Mouse (Mus musculus): Measurements from ENCODE around the gene Tmem235.

Tmem235 gene

DNA sequence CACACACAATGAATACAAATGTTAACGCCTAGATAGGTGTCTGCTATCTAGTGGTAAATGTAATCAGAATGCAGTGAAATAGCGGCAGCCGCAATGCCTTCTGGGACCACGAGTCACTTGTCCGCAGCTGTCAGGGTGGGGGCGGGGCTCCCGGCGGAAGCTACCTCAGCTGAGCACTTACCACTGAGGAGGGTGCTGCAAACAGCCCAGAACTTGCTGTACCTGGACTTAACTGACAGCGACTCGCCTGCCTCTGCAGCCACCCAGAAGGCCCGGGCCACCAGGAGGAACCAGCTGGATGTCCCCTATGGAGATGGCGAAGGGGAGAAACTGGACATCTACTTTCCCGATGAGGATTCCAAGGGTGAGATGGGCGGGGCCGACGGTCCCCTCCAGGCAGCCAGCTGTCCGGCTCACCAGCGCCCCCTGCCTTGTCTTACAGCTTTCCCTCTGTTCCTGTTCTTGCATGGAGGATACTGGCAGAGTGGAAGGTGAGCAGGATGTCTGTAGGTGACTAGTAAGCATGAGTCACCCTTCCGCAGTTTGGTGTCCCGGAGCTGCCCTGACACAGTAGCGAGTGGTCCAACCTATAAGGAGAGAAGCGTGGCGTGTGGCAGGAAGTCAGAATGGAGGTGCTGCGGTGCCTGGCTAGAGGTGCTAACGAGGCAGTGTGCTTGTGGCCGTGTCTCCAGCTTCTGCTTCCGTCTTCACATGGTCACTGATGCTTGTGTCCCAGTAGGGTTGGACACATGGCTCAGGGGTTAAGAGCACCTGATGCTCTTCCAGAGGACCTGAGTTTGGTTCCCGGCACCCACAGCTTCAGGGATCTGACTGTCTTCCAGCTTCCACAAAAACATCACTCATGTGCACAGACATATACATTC lies 28.2 kb upstream of the Tmem235 start:
- DNase-seq (ENCODE audit: low read depth, low spot score) = peak; percentile 96

DNA sequence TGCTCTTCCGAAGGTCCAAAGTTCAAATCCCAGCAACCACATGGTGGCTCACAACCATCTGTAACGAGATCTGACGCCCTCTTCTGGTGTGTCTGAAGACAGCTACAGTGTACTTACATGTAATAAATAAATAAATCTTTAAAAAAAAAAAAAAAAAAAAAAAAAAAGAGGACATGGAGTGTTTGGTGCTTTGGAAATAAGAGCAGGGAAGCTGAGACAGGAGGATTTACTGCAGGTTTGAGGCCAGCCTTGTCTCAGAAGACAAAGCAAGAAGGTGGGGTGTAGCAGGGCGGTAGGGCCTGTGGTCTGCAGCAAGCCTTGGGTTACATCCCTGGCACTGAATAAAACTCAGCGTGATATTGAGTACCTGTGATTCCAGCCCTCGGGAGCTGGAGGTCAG lies 27.0 kb upstream of the Tmem235 start:
- DNase-seq (ENCODE audit: low read depth, low spot score) = peak; percentile 29

DNA sequence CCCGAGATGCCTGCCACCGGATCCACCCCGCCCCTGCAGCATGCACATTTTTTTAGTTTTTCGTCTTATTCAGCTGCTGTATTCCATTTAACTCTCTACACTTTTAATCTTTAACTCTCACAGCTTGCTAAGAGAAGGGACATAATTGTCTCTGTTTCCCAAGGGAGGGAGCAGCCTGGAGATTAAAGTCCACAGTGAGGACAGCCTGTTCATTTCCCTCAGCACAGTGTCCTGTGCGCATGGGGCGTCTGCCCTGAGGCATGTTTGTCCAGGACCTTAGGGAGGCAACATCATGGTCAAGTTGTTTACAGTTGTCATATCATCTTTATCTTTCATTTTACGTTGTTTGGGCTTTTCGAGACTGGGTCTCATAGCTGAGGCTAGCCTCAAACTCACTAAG lies 26.5 kb upstream of the Tmem235 start:
- DNase-seq (ENCODE audit: low read depth, low spot score) = no peak

DNA sequence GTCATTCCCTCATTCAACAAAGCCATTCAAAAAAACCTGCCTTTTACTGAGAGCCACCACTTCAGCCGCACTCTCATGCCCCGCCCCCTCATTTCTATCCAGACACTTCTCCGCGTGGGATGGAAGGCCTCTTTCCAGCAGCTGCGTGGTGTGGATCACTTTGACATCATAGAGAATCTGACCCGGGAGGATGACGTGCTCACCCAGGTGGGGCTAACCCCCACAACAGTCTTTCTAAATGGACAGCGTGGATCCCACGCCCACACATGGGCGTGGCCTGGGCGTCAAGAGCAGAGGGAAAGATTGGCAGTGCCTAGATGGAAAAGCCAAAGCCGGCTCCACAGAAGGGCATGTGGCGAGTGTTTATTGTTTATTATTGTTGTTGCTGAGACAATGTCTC lies 24.2 kb upstream of the Tmem235 start:
- peak; percentile 96 for DNase-seq (ENCODE audit: low read depth, low spot score)

DNA sequence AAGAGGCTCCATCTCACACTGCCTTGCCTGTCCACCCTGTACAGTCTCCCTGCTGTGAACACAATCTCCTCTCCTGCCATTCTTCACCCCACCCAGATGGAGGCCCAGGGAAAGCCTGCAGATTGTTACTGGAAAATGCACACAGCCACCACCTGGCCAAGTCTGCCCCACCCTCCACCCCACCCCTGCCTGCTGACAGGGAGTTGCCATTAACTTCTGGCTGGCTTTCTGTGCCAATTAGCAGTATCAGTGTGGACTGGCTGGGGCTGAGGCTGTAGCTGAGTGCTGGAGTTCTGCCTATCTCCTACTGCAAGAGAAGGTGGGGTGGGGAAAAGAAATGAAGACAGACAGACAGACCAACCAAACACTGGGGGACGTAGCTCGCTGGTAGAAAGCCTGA lies 22.0 kb upstream of the Tmem235 start:
- no peak for DNase-seq (ENCODE audit: low read depth, low spot score)

DNA sequence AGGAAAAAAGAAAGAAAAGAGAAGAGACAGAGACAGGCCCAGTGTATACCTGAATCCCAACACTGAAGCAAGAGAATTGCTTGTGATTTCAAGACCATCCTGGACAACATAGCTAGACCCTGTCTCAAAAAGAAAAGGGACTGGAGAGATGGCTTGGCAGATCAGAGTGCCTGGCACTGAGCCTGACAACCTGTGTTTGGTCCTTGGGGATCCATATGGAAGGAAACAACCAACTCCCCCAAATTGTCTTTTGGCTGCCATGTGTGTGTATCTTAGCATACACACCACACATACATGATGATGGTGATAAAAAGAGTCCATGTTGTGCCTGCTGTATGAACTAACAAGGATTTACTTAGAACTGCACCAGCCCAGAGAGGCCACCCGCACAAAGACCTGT lies 21.5 kb upstream of the Tmem235 start:
- no peak for DNase-seq (ENCODE audit: low read depth, low spot score)

DNA sequence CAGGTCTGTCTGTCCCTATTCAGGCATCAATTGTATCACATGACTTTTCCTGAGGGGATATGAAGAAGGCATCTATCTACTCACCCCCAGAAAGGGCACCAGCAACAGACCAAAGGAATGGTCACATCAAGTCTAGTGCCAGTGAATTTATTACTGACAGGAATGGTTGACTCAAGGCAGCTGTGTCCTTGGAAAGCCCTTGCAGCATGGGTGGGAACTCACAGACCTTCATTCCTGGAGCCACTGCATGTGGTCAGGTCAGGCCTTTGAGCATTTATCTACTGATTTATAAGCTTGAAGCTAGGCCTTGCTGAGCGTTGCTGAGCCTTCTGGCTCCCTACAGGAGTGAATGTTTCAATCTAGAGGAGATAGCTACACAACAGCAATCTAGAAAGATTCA lies 19.6 kb upstream of the Tmem235 start:
- no peak for DNase-seq (ENCODE audit: low read depth, low spot score)

DNA sequence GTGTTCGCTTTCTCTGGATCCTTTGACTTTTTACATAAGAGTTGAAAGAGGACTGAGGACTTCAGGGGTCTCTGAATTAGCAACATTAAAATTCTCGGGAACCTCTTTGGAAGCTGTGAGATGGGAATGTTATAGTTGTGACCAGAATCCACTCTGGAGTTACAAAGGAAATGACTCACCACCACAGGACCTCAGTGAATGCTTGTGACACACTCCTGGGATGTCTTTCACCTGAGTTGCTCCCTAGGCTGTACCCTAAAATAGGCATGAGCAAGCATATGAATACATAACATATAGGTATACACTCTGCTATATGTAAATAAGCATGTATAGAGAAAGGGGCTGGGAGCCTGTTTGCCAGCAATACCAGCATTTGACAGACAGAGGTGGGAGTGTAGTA lies 17.1 kb upstream of the Tmem235 start:
- DNase-seq (ENCODE audit: low read depth, low spot score) = no peak

DNA sequence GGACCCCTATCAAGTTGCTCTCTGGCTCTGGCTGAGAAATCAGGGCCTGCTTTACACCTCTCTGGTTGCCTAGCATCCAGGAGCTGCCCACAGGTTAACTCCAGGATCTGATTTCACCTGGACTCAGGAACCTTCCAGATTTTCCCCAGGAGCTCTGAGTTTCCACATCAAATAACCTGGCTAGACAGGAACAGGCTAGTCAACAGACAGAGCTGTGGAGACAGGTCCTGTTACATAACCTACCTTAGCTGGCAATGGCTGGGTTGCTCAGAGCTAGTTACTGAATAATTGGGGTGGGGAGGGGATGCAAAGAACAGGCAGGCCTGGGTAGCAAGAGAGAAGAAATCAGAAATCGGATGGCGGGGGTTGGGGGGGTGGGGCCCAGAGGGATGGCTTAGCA lies 15.6 kb upstream of the Tmem235 start:
- DNase-seq (ENCODE audit: low read depth, low spot score) = no peak

DNA sequence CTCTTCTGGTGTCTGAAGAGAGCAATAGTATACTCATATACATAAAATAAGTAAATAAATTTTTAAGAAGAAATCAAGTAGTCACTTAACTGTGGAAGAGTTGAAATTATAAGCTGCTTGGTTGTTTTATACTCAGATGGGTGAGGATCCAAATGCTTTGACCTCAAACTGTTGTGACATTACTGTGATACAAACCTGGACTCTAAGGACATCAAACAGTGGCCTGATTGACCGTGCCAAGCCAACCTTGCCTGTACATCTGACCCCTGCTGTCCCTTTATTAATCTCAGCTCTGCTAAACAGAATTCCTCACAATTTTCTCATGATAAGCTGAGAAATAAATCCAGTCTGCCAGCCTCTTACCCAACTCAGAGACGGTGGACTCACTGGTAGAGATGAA lies 14.9 kb upstream of the Tmem235 start:
- no peak for DNase-seq (ENCODE audit: low read depth, low spot score)

DNA sequence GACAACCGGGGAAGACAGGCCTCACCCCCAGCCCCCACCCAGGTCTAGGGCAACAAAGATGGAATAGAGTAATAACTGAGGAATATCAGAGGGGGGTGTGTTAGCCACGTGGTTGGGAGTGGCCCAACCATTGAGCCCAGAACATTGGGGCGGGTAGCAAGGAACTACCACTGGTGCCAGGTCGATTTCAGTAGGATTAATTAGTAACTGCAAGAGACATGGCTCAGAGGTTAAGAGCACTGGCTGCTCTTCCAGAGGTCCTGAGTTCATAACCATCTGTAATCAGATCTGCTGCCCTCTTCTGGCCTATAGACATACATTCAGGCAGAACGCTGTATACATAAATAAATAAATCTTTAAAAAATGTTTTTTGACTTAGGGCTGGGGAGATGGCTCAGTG lies 13.9 kb upstream of the Tmem235 start:
- peak; percentile 49 for DNase-seq (ENCODE audit: low read depth, low spot score)

DNA sequence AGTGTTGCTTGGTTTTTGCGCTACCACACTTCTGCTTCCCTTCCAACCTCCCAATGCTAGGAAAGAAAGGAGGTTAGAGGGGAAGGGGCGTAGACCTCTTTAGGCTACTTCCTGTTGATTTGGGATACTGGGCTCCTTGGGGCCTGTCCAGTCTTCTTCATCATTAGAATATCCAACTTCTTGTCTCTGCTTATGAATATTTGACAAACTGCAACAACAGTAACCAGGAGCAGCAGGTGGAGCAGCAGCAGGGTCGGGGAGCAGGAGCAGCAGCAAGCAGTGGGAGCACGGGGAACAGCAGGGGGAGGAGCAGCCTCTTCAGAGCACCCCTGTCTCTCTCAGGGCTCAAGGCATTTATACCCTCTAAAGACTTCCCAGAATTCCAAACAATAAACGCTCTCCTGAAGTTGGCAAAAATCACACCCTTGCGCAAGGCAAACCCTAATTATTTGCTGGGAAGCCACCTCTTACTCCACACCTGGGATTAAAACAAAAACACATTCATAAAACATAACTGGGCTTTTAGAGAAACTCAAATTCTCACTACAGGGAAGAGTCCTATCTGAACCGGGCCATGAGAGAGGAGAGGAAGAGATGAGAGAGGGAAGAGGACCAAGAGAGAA lies 12.8 kb upstream of the Tmem235 start:
- no peak for DNase-seq (ENCODE audit: low read depth, low spot score)

DNA sequence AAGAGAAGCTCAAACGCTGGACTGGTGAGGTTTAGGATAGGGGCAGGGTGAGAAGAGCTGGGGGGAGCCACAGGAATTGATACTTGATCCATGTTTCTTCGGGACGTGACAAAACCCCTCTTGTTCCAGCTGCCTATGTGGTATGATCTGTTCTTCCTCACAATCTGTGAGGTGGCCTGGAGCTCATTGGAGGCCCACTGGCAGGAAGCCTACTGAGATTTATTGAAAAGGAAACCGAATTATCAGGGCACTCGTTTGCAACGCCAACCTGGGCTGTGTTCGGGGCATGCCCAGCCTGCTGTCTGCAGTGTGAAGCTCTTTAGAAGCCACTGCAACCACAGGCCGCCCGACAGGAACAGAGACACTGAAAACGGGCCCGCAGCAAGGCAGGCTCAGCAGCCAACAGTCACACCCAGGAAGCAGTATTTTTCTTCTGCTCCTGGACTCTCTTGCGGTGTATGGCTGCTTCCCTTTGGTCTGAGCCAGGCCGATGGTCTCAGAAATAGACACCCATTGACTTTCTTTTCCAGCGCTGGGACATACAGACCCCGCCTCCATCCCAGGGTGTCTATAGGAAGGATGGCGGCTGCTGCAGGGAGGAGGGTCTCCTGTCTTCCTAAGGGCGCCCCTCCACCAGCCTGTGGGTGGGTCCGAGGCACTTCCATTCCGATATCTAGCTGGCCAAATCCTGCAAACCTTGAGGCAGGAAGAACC lies 12.1 kb upstream of the Tmem235 start:
- DNase-seq (ENCODE audit: low read depth, low spot score) = peak; percentile 92

DNA sequence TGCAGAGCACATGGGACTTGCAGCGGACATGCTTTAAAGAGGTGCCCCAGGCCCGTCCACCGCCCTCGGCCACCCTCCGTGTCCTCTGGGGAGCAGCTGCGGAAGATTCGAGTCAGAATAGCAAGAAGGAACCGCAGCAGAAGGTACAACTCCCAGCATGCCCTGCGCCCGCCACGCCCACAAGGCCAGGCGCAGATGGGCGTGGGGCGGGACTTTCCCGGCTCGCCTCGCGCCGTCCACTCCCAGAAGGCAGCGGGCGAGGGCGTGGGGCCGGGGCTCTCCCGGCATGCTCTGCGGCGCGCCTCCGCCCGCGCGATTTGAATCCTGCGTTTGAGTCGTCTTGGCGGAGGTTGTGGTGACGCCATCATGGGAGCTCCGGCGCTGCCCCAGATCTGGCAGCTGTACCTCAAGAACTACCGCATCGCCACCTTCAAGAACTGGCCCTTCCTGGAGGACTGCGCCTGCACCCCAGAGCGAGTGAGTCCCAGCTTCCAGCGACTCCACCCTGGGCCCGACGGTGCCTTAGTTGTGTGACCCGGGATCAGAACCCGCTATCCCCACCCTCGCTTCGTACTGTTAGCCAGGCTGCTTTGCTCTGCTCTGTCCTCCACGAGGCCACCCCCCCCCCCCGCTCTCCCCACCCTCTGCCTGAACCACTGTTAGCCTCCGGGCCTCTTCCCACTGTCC lies 11.4 kb upstream of the Tmem235 start, which contains the start of gene Birc5:
TSS of gene Birc5 (plus strand) at position 267 of the 687 bp plus-strand sequence.
- DNase-seq (ENCODE audit: low read depth, low spot score) = peak; percentile 97

DNA sequence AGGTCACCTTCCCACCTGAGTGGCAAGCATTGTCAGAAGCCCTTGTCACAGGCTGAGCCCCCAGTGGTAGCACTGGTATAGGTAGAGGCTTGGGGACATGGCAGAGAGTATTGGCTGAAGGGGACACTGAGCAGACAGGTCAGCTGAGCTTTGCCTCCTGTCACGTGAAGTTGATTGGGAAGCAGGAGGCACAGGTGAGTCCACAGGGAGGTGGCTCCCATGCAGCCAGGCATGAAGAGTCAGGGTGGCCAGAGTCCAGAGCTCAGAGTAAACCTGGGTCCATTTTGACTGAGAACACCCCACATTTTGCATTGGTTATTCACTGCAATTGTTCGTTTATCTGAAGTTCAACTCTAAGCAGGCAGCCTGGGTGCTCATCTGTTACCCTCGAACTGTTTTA lies 7.7 kb upstream of the Tmem235 start:
- DNase-seq (ENCODE audit: low read depth, low spot score) = no peak

DNA sequence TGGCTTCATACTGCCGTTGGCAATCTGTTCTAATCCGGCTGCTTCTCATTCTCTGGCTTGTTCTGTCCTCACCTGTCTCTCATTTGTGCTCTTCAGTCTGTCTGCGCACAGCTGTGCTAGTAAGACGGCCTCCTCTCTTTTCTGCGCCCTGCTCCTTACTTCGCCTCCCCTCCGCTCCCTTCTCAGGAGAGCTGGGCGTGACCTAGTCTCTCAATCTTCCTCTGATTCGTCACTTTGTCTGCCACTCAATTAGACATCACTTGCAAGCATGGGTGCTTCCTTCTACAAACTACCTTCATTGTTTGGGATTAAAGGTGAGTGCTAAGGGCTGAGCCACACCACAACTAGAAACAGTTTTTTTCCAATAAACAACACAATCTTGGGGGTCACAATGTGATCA lies 6.3 kb upstream of the Tmem235 start:
- DNase-seq (ENCODE audit: low read depth, low spot score) = peak; percentile 92

DNA sequence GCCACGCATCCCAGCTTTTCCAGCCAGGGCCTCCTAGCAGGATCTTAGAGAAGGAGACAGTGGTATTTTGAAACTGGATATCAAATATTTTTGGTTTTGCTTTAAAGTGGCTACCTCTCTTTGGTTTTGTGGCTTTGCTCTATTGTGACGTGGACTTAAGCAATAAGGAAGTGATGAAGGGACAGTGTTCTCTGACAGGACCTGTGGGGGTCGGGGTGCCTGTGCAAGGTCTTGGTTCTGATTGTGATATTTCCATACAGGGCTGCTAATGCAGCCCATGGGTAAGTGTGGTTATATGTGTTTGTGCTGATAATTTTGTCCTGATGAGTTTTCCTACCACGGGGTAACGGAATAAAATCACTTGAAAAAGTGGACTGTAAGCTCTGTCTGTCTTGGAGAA lies 5.2 kb upstream of the Tmem235 start:
- DNase-seq (ENCODE audit: low read depth, low spot score) = no peak

DNA sequence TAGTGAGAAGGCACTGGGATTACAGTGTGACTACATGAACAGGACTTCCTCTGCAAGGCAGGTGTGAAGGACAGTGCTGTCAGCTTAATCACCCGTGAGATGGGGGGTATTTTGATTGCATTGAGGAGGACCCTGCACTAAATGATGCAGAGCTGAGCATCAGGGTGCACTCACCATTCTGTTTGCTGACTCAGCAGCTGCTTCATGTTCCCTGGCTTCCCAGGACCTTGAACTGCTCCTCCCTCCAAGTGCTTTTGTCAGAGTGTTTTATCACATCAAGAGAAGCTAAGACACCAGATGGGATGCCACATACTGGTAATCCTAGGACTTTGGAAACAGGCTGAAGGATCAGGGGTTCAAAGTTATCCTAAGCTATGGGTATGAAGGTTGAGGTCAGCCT lies 4.6 kb upstream of the Tmem235 start:
- DNase-seq (ENCODE audit: low read depth, low spot score) = no peak

DNA sequence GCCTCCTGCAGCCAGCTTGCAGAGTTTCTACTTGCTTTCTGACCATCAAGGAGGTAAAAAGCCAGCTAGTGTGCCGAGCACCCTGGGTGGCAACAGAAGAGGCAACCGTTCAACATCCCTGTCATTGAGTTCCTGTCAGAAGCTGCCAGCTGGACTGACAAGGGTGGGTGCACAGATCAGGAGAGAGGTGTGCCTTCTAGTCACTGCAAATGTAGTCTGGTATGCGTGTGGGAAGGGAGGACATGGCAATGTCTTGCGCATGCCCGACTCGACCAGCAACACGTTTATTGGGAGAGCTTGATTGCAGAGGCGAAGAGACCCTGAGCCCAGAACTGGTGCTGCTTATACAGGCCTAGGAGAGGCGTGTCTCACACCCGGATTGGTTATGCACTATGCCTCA lies 3.1 kb upstream of the Tmem235 start:
- peak; percentile 62 for DNase-seq (ENCODE audit: low read depth, low spot score)

DNA sequence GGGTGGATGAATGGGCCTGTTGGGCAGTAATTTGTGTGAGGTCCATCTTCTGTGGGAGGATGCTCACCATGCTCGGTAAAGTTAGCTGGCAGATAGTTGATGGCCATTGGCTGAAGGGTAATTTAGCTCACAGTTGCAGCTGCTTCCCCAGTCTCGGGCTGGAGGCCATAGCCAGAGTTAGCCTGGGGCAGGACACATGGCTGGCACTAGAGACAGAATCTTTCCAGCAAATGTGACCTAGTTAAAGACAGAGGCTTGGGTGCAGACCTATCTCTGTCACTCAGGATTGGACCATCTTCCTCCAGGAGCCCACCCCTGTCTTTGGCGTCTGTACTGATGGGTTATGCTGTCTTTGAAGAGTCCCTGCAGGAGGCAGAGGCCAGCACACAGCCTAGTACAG lies 2.2 kb upstream of the Tmem235 start:
- DNase-seq (ENCODE audit: low read depth, low spot score) = no peak

DNA sequence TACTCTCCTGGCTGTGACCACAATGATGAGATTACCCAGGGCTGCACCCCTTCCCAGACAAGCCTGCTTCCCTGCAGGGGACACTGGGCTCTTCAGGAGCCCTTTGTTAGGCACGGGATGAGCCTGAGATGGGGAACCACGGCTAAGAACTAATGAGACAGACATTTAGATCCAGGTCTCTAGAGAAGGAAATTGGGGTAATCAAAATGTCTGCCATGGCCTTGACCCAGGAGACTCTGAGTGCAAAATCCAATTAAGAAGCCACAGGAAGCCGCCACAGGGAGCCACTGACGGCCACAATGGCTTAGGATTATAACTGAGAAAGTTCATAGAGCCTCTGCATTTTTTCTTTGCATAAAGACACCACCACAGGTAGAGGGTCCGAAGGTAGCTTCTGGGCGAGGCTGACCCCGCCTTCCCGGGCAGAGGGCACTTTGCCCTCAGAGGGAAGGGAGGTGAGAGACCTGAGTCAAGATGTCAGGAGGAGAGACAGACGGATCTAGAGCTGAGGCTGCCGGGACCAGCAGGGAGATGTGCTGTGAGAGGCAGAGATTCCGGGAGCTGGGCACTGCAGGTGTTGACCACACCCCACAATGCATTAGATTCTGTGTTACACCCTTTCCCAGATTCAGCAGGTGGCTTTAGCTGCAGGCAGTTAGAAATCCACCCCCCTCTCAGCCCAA lies 2.8 kb downstream of the Tmem235 start:
- DNase-seq (ENCODE audit: low read depth, low spot score) = peak; percentile 87
